Mouse (Mus musculus) midbrain, embryonic 15.5 days (tissue): ENCODE measurements around the gene Cxcr4. TPM values are rescaled to one million over a fixed set of nuclear protein-coding genes. Genes with fewer than 3 reads are reported as not detected.
A peak's percentile ranks its signal among the peaks of the same experiment; 100 is the strongest.

ENCODE experiments used
- ATAC-seq: fragments of 200-750 bp; cut with Nextera tagmentation; replicated peaks from 2 replicates; pipeline ENCODE4 v1.8.0; 2017; ENCODE audit warnings: moderate TSS enrichment
- H3K27ac ChIP-seq: fragments of 300-500 bp; sonication (generic); 2 replicates; pipeline ENCODE4 v1.5.1; 2015; ENCODE audit warnings: mild to moderate bottlenecking, inconsistent platforms
- H3K27me3 ChIP-seq: fragments of 300-500 bp; sonication (generic); replicated peaks from 2 replicates; pipeline ENCODE4 v1.6.1; 2015; ENCODE audit warnings: inconsistent platforms
- H3K36me3 ChIP-seq: fragments of 300-500 bp; sonication (generic); replicated peaks from 2 replicates; pipeline ENCODE4 v1.6.1; 2015; ENCODE audit warnings: inconsistent platforms
- H3K4me1 ChIP-seq: fragments of 300-500 bp; sonication (generic); 2 replicates; pipeline ENCODE4 v1.6.1; 2015; ENCODE audit warnings: inconsistent platforms
- H3K4me2 ChIP-seq: fragments of 300-500 bp; sonication (generic); 2 replicates; pipeline ENCODE4 v1.6.1; 2015; ENCODE audit warnings: inconsistent platforms, mild to moderate bottlenecking, moderate library complexity
- H3K4me3 ChIP-seq: fragments of 300-500 bp; sonication (generic); 2 replicates; pipeline ENCODE4 v1.5.1; 2015; ENCODE audit warnings: mild to moderate bottlenecking, inconsistent platforms
- H3K9ac ChIP-seq: fragments of 300-500 bp; sonication (generic); 2 replicates; pipeline ENCODE4 v1.6.1; 2015; ENCODE audit warnings: mild to moderate bottlenecking, inconsistent platforms
- H3K9me3 ChIP-seq: fragments of 300-500 bp; sonication (generic); 2 replicates; pipeline ENCODE4 v1.6.1; 2016; ENCODE audit warnings: inconsistent platforms
- WGBS: fragments of 180-500 bp; shearing (Covaris S2); methylation state at CpG from one replicate; pipeline ENCODE4 v1.1.7; 2015; ENCODE audit warnings: mixed read lengths; 5-methylcytosine and 5-hydroxymethylcytosine counted together
- polyA plus RNA-seq: library from polyadenylated mRNA; unstranded; fragments of >200 nt; fragmentation: Nextera tagmentation; extraction: Ambion mirVana; gene quantifications from 2 replicates; pipeline ENCODE4 v1.2.1, GENCODE M21; 2015

Gene Cxcr4
- polyA plus RNA-seq, 1 experiment from 2014 or later: 7.1 TPM

- H3K36me3 ChIP-seq: no peaks in the 10 kb centered on the region
- 84% methylated on average over 2 of the region's 2 CpGs for WGBS
- no peaks in the 10 kb centered on the region for H3K27me3 ChIP-seq
- H3K9me3 ChIP-seq: no peaks in the 10 kb centered on the region
- H3K4me2 ChIP-seq: no peak overlapping the region
- no peaks in the 10 kb centered on the region for H3K4me1 ChIP-seq
- no peak overlapping the region for H3K9ac ChIP-seq
- no peak overlapping the region for H3K27ac ChIP-seq
- ATAC-seq: no peak
- H3K4me3 ChIP-seq: no peak overlapping the region
Measured at GRCm38 (mm10) chr1:128615459-128615806, 23.3 kb upstream of the Cxcr4 start.

- no peak overlapping the region for H3K4me3 ChIP-seq
- no peaks in the 10 kb centered on the region for H3K4me1 ChIP-seq
- no peak for ATAC-seq
- H3K27ac ChIP-seq: no peak overlapping the region
- no peak overlapping the region for H3K4me2 ChIP-seq
- no peaks in the 10 kb centered on the region for H3K27me3 ChIP-seq
- WGBS: 84% methylated on average over 7 of the region's 7 CpGs
- H3K36me3 ChIP-seq: no peaks in the 10 kb centered on the region
- no peak overlapping the region for H3K9ac ChIP-seq
- no peaks in the 10 kb centered on the region for H3K9me3 ChIP-seq
Measured at GRCm38 (mm10) chr1:128614653-128615458, 22.8 kb upstream of the Cxcr4 start.

- Histone ChIP-seq H3K4me3 (no peak overlapping the region), H3K4me1 (no peaks in the 10 kb centered on the region), H3K36me3 (no peaks in the 10 kb centered on the region), H3K9ac (no peak overlapping the region), H3K4me2 (no peak overlapping the region), H3K9me3 (no peaks in the 10 kb centered on the region), H3K27ac (no peak overlapping the region), H3K27me3 (no peaks in the 10 kb centered on the region)
- 75% methylated on average over 6 of the region's 6 CpGs for WGBS
- no peak for ATAC-seq
Measured at GRCm38 (mm10) chr1:128608119-128608518, 16.0 kb upstream of the Cxcr4 start.

DNA sequence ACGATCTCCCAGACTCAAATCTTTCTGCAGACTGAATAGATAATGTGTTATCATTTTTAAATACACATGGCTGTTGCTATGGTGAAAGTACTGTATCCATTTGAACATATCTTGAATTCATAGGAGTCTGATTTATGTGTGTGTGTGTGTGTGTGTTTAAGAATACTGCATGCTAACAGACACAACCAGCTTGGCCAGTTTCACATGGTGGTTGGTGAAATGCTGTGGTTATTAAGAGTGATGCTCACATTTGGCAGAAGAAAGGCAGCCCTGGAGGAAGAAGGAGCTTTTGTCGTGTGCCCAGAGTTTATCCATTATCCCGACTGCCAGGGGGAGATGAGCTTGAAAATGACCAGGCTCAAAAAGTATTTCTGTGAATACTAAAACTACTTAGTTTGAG, 15.3 kb upstream of the Cxcr4 start:
- Histone ChIP-seq H3K9me3 (no peaks in the 10 kb centered on the region), H3K27ac (no peak overlapping the region), H3K4me1 (no peaks in the 10 kb centered on the region), H3K4me3 (no peak overlapping the region), H3K36me3 (no peaks in the 10 kb centered on the region), H3K4me2 (no peak overlapping the region), H3K9ac (no peak overlapping the region), H3K27me3 (no peaks in the 10 kb centered on the region)
- 75% methylated on average over 3 of the region's 3 CpGs for WGBS
- ATAC-seq: no peak

DNA sequence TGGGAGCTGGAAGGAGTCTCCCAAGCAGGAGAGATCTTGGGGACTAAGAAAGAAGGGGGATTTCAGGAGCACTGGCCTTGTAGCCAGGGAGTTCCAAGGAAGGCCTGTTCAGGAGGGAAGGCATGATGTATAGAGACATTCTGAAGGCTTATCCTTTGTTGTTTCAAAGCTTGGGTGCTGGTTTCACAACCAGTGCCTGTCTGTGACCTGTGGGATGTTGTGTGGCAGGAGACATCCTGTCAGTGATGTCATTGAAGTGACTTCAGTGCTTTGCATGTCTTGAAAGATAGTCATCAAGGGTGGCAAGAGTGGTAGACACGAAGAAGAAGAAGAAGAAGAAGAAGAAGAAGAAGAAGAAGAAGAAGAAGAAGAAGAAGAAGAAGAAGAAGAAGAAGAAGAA, 13.7 kb upstream of the Cxcr4 start:
- Histone ChIP-seq H3K4me3 (no peak overlapping the region), H3K9ac (no peak overlapping the region), H3K9me3 (no peaks in the 10 kb centered on the region), H3K4me2 (no peak overlapping the region), H3K36me3 (no peaks in the 10 kb centered on the region), H3K27ac (no peak overlapping the region), H3K4me1 (no peaks in the 10 kb centered on the region), H3K27me3 (no peaks in the 10 kb centered on the region)
- no peak for ATAC-seq
- WGBS: 89% methylated on average over 1 of the region's 1 CpGs

DNA sequence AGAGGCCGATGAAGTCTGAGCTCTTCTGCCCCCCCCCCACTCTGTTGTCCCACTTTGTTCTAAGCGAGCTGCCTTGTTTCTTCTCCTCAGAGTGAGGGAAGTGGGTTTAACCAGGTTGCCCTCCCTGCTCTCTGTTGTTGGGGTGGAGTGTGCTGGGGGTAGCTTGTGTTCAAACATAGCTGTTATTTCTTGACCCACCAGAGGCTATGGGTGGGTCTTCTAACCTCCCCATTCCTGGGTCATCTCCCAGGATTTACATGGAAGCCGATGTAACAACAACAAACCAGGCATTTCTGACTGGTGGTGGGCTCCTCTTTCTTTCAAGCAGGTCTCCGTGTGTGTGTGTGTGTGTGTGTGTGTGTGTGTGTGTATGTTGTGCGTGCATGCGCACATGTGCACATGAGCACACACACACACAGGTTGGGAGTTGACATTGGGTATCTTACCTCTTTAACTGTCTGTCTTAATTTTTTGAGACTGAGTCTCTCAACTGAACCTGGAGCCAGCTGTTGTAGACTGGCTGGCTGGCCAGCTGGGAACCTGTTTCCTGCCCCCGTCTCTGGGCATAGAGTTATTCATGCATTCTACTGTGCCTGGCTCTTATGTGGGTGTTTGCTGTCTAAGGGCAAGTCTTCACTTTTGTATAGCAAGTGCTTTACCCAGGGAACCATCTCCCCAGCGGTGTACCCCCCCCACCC, 10.7 kb upstream of the Cxcr4 start:
- H3K4me3 ChIP-seq: no peak overlapping the region
- no peak overlapping the region for H3K4me2 ChIP-seq
- no peaks in the 10 kb centered on the region for H3K27me3 ChIP-seq
- no peak overlapping the region for H3K9ac ChIP-seq
- no peak overlapping the region for H3K27ac ChIP-seq
- ATAC-seq: no peak
- H3K36me3 ChIP-seq: no peaks in the 10 kb centered on the region
- no peaks in the 10 kb centered on the region for H3K4me1 ChIP-seq
- H3K9me3 ChIP-seq: no peaks in the 10 kb centered on the region
- 91% methylated on average over 8 of the region's 8 CpGs for WGBS

DNA sequence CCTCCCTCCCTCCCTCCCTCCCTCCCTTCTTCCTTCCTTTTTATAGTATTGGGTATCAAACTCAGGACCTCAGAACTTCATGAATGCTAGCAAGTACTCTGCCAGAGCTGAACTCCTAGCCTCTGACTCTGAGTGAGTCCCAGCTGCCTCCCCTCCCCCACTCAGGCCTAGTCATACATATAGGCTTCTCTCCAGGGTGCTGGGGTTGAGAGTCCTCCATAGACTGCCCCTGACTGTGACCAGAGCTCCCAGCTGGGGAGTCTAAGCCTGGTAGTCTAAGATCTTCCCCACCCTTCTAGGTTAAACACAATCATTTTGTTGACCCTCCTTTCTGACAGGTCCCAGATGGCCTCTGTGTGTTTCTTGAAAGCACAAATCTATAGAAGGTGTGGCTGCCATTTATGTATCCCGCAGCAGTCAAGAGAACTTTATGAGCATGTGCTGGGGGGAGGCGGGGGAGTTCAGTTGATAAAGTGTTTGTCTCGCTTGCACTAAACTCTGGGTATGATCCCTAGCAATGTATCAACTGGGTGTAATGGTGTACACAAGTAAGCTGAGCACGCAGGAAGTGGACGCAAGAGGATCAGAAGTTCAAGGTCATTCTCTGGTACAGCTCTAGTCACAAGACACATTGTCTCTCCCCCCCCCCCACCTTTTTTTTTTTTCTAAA, 10.1 kb upstream of the Cxcr4 start:
- H3K9ac ChIP-seq: no peak overlapping the region
- no peak for ATAC-seq
- no peak overlapping the region for H3K27ac ChIP-seq
- 87% methylated on average over 5 of the region's 5 CpGs for WGBS
- no peak overlapping the region for H3K4me3 ChIP-seq
- no peaks in the 10 kb centered on the region for H3K4me1 ChIP-seq
- no peaks in the 10 kb centered on the region for H3K9me3 ChIP-seq
- no peak overlapping the region for H3K4me2 ChIP-seq
- H3K36me3 ChIP-seq: no peaks in the 10 kb centered on the region
- no peaks in the 10 kb centered on the region for H3K27me3 ChIP-seq

- Histone ChIP-seq H3K9me3 (no peaks in the 10 kb centered on the region), H3K4me2 (no peak overlapping the region), H3K4me1 (no peaks in the 10 kb centered on the region), H3K27ac (no peak overlapping the region), H3K27me3 (no peaks in the 10 kb centered on the region), H3K36me3 (no peaks in the 10 kb centered on the region), H3K9ac (no peak overlapping the region), H3K4me3 (no peak overlapping the region)
- no peak for ATAC-seq
- WGBS: 71% methylated on average over 5 of the region's 5 CpGs
Measured at GRCm38 (mm10) chr1:128601307-128601706, 9.2 kb upstream of the Cxcr4 start.

- Histone ChIP-seq H3K36me3 (no peaks in the 10 kb centered on the region), H3K27me3 (no peaks in the 10 kb centered on the region), H3K9me3 (no peaks in the 10 kb centered on the region), H3K4me3 (no peak overlapping the region), H3K9ac (no peak overlapping the region), H3K4me2 (no peak overlapping the region), H3K4me1 (peaks cover 6% of the 10 kb centered on the region), H3K27ac (no peak overlapping the region)
- ATAC-seq: no peak
- WGBS: 95% methylated on average over 2 of the region's 2 CpGs
Measured at GRCm38 (mm10) chr1:128600549-128600948, 8.5 kb upstream of the Cxcr4 start.

GRCm38 (mm10) chr1:128597209-128597782, 5.2 kb upstream of the Cxcr4 start:
- H3K4me1 ChIP-seq: peaks cover 39% of the 10 kb centered on the region
- H3K9ac ChIP-seq: no peak overlapping the region
- WGBS: 79% methylated on average over 15 of the region's 15 CpGs
- H3K27me3 ChIP-seq: no peaks in the 10 kb centered on the region
- H3K4me3 ChIP-seq: no peak overlapping the region
- no peaks in the 10 kb centered on the region for H3K36me3 ChIP-seq
- H3K9me3 ChIP-seq: no peaks in the 10 kb centered on the region
- no peak overlapping the region for H3K4me2 ChIP-seq
- ATAC-seq: no peak
- no peak overlapping the region for H3K27ac ChIP-seq

- no peak overlapping the region for H3K4me2 ChIP-seq
- no peaks in the 10 kb centered on the region for H3K36me3 ChIP-seq
- H3K9me3 ChIP-seq: no peaks in the 10 kb centered on the region
- ATAC-seq: no peak
- peaks cover 52% of the 10 kb centered on the region for H3K4me1 ChIP-seq
- H3K9ac ChIP-seq: no peak overlapping the region
- H3K4me3 ChIP-seq: no peak overlapping the region
- no peaks in the 10 kb centered on the region for H3K27me3 ChIP-seq
- H3K27ac ChIP-seq: no peak overlapping the region; the same call in 1 of the 2 replicates
- 5% methylated on average over 6 of the region's 6 CpGs for WGBS
Measured at GRCm38 (mm10) chr1:128595528-128595927, 3.4 kb upstream of the Cxcr4 start.

- Histone ChIP-seq H3K36me3 (no peaks in the 10 kb centered on the region), H3K27ac (no peak overlapping the region), H3K4me2 (0 out of 2 replicates have a peak overlapping the region, but pooled peaks have one; percentile 6), H3K4me3 (no peak overlapping the region), H3K9ac (no peak overlapping the region), H3K27me3 (no peaks in the 10 kb centered on the region), H3K9me3 (no peaks in the 10 kb centered on the region), H3K4me1 (peaks cover 53% of the 10 kb centered on the region)
- 13% methylated on average over 3 of the region's 3 CpGs for WGBS
- ATAC-seq: no peak
Measured at GRCm38 (mm10) chr1:128595105-128595420, 3.0 kb upstream of the Cxcr4 start.
